Mouse (Mus musculus) erythroblast, embryonic 14.5 days (primary cell): ENCODE data around the gene Sult1d1.

Experiments
- GATA1 ChIP-seq: IDR thresholded peaks from 2 replicates; pipeline ENCODE4 v1.6.1; 2012; ENCODE audit warnings: low read length, inconsistent platforms, mixed read lengths
- TAL1 ChIP-seq: IDR thresholded peaks from 3 replicates; pipeline ENCODE4 v1.6.1; 2012; ENCODE audit warnings: low read length, inconsistent platforms, mixed read lengths

GRCm38 (mm10) chr5:87562526-87562925 is 6.3 kb downstream of the Sult1d1 start:
- TF ChIP-seq GATA1 (no peak), TAL1 (no peak)
